Mouse (Mus musculus): Measurements from ENCODE around the gene Gm10197. TPM values are rescaled to one million over a fixed set of nuclear protein-coding genes. Genes with fewer than 3 reads are reported as not detected.

Gm10197 gene
- polyA plus RNA-seq, 1 experiment, result not detected

DNA sequence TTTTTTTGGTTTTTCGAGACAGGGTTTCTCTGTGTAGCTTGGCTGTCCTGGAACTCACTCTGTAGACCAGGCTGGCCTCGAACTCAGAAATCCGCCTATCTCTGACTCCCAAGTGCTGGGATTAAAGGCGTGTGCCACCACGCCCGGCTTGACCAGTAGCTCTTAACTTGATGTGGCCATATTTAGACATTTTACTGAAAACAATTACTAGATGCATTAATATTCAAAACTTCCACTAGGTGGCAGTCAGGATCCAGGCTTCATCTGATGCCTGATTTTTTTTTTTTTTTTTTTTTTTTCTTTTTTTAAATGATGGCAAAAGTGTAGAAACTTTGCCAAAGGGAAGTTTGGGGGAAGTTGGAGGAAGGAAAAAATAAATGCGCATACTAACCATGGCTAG is 23.0 kb upstream of the Gm10197 start:
- Histone ChIP-seq H3K27ac (ENCODE audit: insufficient read depth, low read length) (peak overlapping the region; percentile 17; the same call in 1 of the 2 replicates), H3K4me1 (ENCODE audit: control insufficient read depth, insufficient read depth, low read length) (no peaks in the 10 kb centered on the region), H3K4me3 (ENCODE audit: insufficient read depth, low read length) (no peak overlapping the region)
- TF ChIP-seq CTCF (IDR thresholded peaks at IDR 0.05; ENCODE audit: borderline replicate concordance, insufficient read depth, low read length) (no peak), POLR2A (IDR thresholded peaks at IDR 0.05; ENCODE audit: low read depth, low read length) (no peak)

DNA sequence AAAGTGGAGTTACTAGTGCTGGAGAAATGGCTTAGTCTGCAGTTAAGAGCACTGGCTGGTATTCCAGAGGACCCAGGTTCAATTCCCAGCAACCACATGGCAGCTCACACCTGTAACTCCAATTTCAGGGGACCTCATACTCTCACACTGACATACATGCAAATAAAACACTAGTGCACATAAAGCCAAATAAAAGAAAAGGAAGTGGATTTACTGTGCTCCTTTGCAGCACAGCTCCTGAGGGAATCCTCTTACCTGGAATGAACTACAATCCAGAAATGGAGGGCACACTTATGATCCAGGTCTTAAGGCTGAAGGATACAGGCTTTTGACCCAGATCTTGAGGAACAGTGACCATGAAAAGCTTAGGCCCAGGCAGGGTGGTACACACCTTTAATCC is 22.1 kb upstream of the Gm10197 start:
- no peak overlapping the region for H3K27ac ChIP-seq (ENCODE audit: insufficient read depth, low read length)
- peaks cover 2% of the 10 kb centered on the region; the same call in 1 of the 2 replicates for H3K4me1 ChIP-seq (ENCODE audit: control insufficient read depth, insufficient read depth, low read length)
- no peak overlapping the region for H3K4me3 ChIP-seq (ENCODE audit: insufficient read depth, low read length)
- TF ChIP-seq POLR2A (IDR thresholded peaks at IDR 0.05; ENCODE audit: low read depth, low read length) (no peak), CTCF (IDR thresholded peaks at IDR 0.05; ENCODE audit: borderline replicate concordance, insufficient read depth, low read length) (no peak)

DNA sequence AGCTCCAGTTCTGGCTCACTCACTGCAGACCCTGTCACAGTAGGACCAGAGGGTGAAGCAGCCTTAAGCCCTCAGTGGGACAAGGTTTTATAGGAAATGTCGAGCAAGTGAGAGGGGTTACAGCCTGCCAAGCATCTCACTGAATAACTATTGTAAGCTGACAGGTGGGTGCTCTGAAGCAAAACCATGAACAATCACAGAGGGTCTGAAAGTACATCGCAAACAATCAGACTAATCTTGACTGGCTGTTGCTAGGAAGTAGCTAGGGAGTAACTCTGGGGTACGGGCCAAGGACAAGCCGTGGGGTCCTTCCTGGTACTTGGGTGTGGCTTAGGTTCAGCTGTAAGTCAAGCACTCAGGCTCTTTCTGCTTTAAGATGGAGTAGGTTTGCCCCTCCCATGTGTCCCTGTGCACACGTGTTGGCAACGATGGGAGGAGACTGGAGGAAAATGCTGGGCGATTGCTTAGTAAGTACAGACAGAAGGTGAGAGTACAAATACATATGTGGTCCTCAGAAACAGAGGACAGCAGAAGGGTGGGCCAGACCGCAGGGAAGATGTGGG is 21.3 kb upstream of the Gm10197 start:
- peaks cover 2% of the 10 kb centered on the region; the same call in 1 of the 2 replicates for H3K4me1 ChIP-seq (ENCODE audit: control insufficient read depth, insufficient read depth, low read length)
- TF ChIP-seq POLR2A (IDR thresholded peaks at IDR 0.05; ENCODE audit: low read depth, low read length) (0 out of 2 replicates have a peak, but pooled peaks have one; percentile 8), CTCF (IDR thresholded peaks at IDR 0.05; ENCODE audit: borderline replicate concordance, insufficient read depth, low read length) (no peak)
- H3K4me3 ChIP-seq (ENCODE audit: insufficient read depth, low read length), result no peak overlapping the region
- H3K27ac ChIP-seq (ENCODE audit: insufficient read depth, low read length), result no peak overlapping the region

DNA sequence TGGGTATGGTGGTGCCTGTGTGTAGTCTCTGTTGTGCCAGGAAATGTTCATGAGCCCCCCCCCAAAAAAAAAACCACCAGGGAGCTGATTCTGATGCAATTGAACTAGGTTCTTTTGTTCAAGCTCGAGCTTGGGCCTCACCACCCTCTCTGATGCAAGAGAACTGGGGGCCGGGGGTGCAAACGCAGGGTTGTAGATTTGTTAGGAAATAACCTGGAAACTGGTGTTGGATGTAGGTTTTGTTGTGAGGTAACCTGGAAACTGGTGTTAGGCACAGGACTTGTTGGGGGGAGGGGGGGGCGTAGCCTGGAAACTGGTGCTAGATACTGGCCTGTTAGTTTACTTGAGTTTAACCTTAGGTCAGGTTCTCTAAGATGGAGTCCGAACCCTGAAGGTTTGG is 20.2 kb upstream of the Gm10197 start:
- H3K4me3 ChIP-seq (ENCODE audit: insufficient read depth, low read length), result peak overlapping the region; percentile 78
- TF ChIP-seq POLR2A (IDR thresholded peaks at IDR 0.05; ENCODE audit: low read depth, low read length) (no peak), CTCF (IDR thresholded peaks at IDR 0.05; ENCODE audit: borderline replicate concordance, insufficient read depth, low read length) (no peak)
- peaks cover 2% of the 10 kb centered on the region; the same call in 1 of the 2 replicates for H3K4me1 ChIP-seq (ENCODE audit: control insufficient read depth, insufficient read depth, low read length)
- H3K27ac ChIP-seq (ENCODE audit: insufficient read depth, low read length), result peak overlapping the region; percentile 88; the same call in 1 of the 2 replicates

DNA sequence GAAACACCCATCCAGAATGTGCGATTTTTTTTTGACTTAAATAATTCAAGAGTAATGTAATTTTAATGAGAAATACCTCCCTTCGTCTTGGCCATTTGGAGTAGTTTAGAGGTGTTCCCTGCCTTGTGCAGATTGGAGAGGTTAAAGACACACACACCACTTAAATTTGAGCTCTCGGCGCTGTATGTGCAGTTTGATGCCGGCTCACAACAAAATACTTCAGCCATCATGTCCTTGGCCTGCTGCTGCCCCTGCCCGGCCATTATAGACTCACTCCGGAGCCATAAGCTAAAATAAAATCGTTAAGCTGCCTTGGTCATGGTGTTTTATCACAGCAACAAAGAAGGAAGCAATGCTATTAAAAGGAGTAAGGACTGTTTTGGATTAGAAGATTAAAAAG is 19.8 kb upstream of the Gm10197 start:
- peak overlapping the region; percentile 78 for H3K4me3 ChIP-seq (ENCODE audit: insufficient read depth, low read length)
- H3K4me1 ChIP-seq (ENCODE audit: control insufficient read depth, insufficient read depth, low read length), result peaks cover 2% of the 10 kb centered on the region; the same call in 1 of the 2 replicates
- H3K27ac ChIP-seq (ENCODE audit: insufficient read depth, low read length), result peak overlapping the region; percentile 88
- TF ChIP-seq CTCF (IDR thresholded peaks at IDR 0.05; ENCODE audit: borderline replicate concordance, insufficient read depth, low read length), result no peak
- no peak; the same call in 1 of the 2 replicates for TF ChIP-seq POLR2A (IDR thresholded peaks at IDR 0.05; ENCODE audit: low read depth, low read length)

DNA sequence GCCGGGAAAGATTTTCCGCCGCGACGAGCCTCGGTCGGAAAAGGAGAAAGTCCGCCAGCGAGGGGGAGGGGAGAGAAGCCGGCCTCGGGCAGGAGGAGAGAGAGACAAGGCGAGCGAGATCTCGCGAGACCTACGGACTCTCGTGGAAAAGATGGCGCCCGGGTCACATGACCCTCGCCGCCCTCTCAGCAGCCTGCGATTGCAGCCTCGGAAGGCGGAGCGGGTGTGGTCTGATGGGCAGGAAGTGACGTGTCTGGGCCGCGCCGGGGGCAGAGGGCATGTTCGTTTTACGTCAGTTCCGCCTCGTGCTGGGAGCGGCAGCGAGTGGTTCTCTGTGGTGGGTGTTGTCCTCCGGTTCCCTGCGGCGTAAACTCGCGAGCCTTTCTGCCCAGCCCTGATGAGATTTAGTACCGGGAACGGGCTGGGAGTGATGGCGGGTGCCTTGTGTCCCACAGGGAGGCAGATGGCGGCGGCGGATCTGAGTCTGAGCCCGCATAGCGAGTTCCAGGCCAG is 19.0 kb upstream of the Gm10197 start, which contains the start of gene Smndc1:
Gene Smndc1 (minus strand): TSS at position 84 of the 513 bp plus-strand sequence.
- peak within 1 kb of the TSS; percentile 88 for H3K27ac ChIP-seq (ENCODE audit: insufficient read depth, low read length)

DNA sequence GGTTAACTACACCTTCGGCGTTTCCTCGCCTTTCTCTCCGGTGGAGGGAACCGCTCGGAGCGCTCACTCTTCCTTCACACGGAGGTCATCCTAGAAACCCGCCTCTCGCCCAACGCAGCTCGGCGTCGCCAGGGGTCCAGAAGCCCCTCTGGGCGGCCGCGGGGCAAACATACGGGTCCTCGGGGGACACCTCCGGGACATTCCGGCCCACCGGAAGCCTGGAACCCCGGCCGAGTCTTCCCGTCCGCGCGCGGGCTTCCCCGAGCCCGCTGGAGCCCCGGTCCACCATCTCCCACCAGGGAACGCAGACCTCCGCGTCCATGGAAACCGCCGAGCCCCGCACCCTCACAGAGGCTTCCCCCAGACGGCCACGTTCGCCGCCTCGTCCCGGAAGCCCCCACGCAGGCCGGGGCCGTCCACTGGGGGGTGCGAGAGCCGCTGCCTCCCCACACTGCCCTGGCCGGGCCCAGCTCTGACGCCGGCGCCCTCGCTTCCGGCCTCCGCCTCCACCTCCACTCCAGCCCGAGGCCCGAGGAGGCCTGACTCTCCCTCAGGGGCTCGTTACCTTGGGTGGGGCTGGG is 18.4 kb upstream of the Gm10197 start:
- Histone ChIP-seq H3K4me3 (ENCODE audit: insufficient read depth, low read length) (peak overlapping the region; percentile 99), H3K4me1 (ENCODE audit: control insufficient read depth, insufficient read depth, low read length) (peaks cover 2% of the 10 kb centered on the region; the same call in 1 of the 2 replicates), H3K27ac (ENCODE audit: insufficient read depth, low read length) (peak overlapping the region; percentile 77)
- TF ChIP-seq POLR2A (IDR thresholded peaks at IDR 0.05; ENCODE audit: low read depth, low read length), result no peak
- no peak for TF ChIP-seq CTCF (IDR thresholded peaks at IDR 0.05; ENCODE audit: borderline replicate concordance, insufficient read depth, low read length)

More for the DNA sequence above, 19.0 kb upstream of the Gm10197 start, which contains the start of gene Smndc1:
- Histone ChIP-seq H3K4me3 (ENCODE audit: insufficient read depth, low read length) (peak within 1 kb of the TSS; percentile 99), H3K4me1 (ENCODE audit: control insufficient read depth, insufficient read depth, low read length) (peaks cover 2% of the 10 kb centered on the region; the same call in 1 of the 2 replicates)
- TF ChIP-seq CTCF (IDR thresholded peaks at IDR 0.05; ENCODE audit: borderline replicate concordance, insufficient read depth, low read length), result no peak
- peak; percentile 91 for TF ChIP-seq POLR2A (IDR thresholded peaks at IDR 0.05; ENCODE audit: low read depth, low read length)

DNA sequence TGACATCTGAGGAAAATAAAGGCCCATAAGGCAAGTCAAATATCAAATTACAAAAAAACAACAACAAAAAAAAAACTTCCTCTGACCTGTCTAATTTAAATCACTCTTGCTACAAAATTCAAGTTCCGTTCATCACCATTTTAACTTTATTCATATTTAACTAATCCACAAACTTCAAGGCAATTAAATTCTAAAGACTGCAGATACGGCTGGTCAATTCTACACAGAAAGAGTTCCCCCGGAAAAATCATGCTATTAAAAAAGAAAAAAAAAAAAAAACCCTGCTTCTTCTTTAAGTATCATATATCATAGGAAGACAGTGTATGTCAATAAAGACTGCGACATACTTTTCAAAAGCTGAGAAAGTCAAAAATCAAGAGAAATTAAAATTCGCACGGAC is 17.9 kb upstream of the Gm10197 start:
- H3K27ac ChIP-seq (ENCODE audit: insufficient read depth, low read length), result peak overlapping the region; percentile 77; the same call in 1 of the 2 replicates
- TF ChIP-seq POLR2A (IDR thresholded peaks at IDR 0.05; ENCODE audit: low read depth, low read length) (no peak), CTCF (IDR thresholded peaks at IDR 0.05; ENCODE audit: borderline replicate concordance, insufficient read depth, low read length) (no peak)
- H3K4me3 ChIP-seq (ENCODE audit: insufficient read depth, low read length), result peak overlapping the region; percentile 99
- H3K4me1 ChIP-seq (ENCODE audit: control insufficient read depth, insufficient read depth, low read length), result peaks cover 2% of the 10 kb centered on the region; the same call in 1 of the 2 replicates

DNA sequence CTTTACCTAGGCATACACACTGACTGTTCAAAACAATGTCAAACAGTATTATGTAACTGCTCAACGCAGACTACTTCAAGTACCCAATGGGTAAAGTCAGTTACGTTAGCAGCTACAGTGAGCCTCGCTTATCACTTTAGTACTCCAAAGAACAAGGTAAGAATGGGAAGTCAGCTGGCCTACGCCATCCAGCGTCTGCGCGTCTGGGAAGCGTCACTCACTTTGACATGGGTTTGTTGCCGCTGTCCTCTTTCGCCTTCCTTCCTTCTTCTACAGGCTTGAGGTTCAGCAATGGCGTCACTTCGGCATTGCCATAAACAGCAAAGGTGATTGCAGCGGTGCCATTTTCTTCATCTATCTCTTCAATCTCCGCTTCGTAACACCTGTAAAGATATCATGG is 11.8 kb upstream of the Gm10197 start:
- Histone ChIP-seq H3K27ac (ENCODE audit: insufficient read depth, low read length) (no peak overlapping the region), H3K4me1 (ENCODE audit: control insufficient read depth, insufficient read depth, low read length) (no peaks in the 10 kb centered on the region), H3K4me3 (ENCODE audit: insufficient read depth, low read length) (no peak overlapping the region)
- TF ChIP-seq CTCF (IDR thresholded peaks at IDR 0.05; ENCODE audit: borderline replicate concordance, insufficient read depth, low read length) (no peak), POLR2A (IDR thresholded peaks at IDR 0.05; ENCODE audit: low read depth, low read length) (no peak)

DNA sequence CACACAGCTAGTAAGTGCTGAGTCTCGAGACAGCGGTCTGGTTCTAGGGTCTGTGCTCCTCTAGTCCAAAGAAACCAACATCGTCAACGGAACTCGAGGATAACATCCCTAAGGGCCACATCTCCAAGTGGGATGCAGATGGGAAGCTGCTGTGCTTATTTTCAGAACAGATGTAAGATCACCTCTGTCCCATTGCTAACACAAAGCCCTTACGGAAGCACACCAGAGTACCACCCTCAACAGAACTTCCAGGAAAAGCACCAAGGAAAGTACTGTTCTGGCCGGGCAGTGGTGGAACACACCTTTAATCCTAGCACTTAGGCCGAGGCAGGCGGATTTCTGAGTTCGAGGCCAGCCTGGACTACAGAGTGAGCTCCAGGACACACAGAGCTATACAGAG is 6.9 kb upstream of the Gm10197 start:
- Histone ChIP-seq H3K27ac (ENCODE audit: insufficient read depth, low read length) (no peak overlapping the region), H3K4me1 (ENCODE audit: control insufficient read depth, insufficient read depth, low read length) (no peaks in the 10 kb centered on the region; the same call in 1 of the 2 replicates), H3K4me3 (ENCODE audit: insufficient read depth, low read length) (no peak overlapping the region)
- TF ChIP-seq CTCF (IDR thresholded peaks at IDR 0.05; ENCODE audit: borderline replicate concordance, insufficient read depth, low read length) (no peak), POLR2A (IDR thresholded peaks at IDR 0.05; ENCODE audit: low read depth, low read length) (no peak)
